Mouse (Mus musculus): ENCODE results near the gene Rgs11. TPM values are rescaled to one million over a fixed set of nuclear protein-coding genes. Genes with fewer than 3 reads are reported as not detected.
A peak's percentile ranks its signal among the peaks of the same experiment; 100 is the strongest.
"Not testable (repeated sequence)": the region's sequence is repeated elsewhere in the genome, so short reads cannot be mapped to it uniquely, and the experiment has no call there.

Gene Rgs11
- 4.1 and 6.1 TPM in 2 replicates for polyA plus RNA-seq (2015; fragmentation: Nextera tagmentation; extraction: Ambion mirVana)

GRCm38 (mm10) chr17:26202737-26203136 lies at the start of gene Rgs11:
Rgs11 (plus strand) TSS chr17:26202951.
- Histone ChIP-seq H3K27ac (replicated peaks) (no peak within 1 kb of the TSS), H3K4me1 (peaks cover 25% of the 10 kb centered on the region), H3K36me3 (0 out of 2 replicates have a peak, but pooled peaks cover under 1% of the 10 kb centered on the region), H3K27me3 (peaks cover 52% of the 10 kb centered on the region), H3K9me3 (no peaks in the 10 kb centered on the region), H3K9ac (replicated peaks) (peak within 1 kb of the TSS; percentile 38), H3K4me3 (peak within 1 kb of the TSS; percentile 46), H3K4me2 (replicated peaks) (peak within 1 kb of the TSS; percentile 93)
- ATAC-seq (replicated peaks): no peak
- 3% methylated on average over 22 of the region's 22 CpGs for WGBS

- WGBS: 95% methylated on average over 1 of the region's 1 CpGs
- Histone ChIP-seq H3K36me3 (no peaks in the 10 kb centered on the region), H3K4me3 (no peak overlapping the region), H3K9ac (replicated peaks) (no peak overlapping the region), H3K9me3 (no peaks in the 10 kb centered on the region), H3K27me3 (no peaks in the 10 kb centered on the region), H3K4me2 (replicated peaks) (no peak overlapping the region), H3K27ac (replicated peaks) (no peak overlapping the region), H3K4me1 (no peaks in the 10 kb centered on the region)
- ATAC-seq (replicated peaks): no peak
Observed at GRCm38 (mm10) chr17:26162736-26163135, 40.0 kb upstream of the Rgs11 start.

- Histone ChIP-seq H3K9me3 (no peaks in the 10 kb centered on the region), H3K4me1 (no peaks in the 10 kb centered on the region), H3K27me3 (no peaks in the 10 kb centered on the region), H3K27ac (replicated peaks) (no peak overlapping the region), H3K9ac (replicated peaks) (no peak overlapping the region), H3K4me3 (no peak overlapping the region), H3K4me2 (replicated peaks) (no peak overlapping the region), H3K36me3 (no peaks in the 10 kb centered on the region)
- no peak for ATAC-seq (replicated peaks)
- WGBS: 94% methylated on average over 2 of the region's 2 CpGs
Observed at GRCm38 (mm10) chr17:26168039-26168438, 34.7 kb upstream of the Rgs11 start.

GRCm38 (mm10) chr17:26175248-26175647 lies 27.5 kb upstream of the Rgs11 start:
- not testable (repeated sequence) for H3K9me3 ChIP-seq; H3K4me3 ChIP-seq; ATAC-seq (replicated peaks)

GRCm38 (mm10) chr17:26178611-26179010 lies 24.1 kb upstream of the Rgs11 start:
- Histone ChIP-seq H3K4me2 (replicated peaks) (no peak overlapping the region), H3K9me3 (no peaks in the 10 kb centered on the region), H3K4me3 (no peak overlapping the region), H3K9ac (replicated peaks) (no peak overlapping the region), H3K36me3 (peaks cover 21% of the 10 kb centered on the region), H3K27ac (replicated peaks) (no peak overlapping the region), H3K27me3 (no peaks in the 10 kb centered on the region), H3K4me1 (no peaks in the 10 kb centered on the region)
- no peak for ATAC-seq (replicated peaks)

More at GRCm38 (mm10) chr17:26175248-26175647, 27.5 kb upstream of the Rgs11 start:
- WGBS: 93% methylated on average over 2 of the region's 2 CpGs
- not testable (repeated sequence) for H3K27me3 ChIP-seq; H3K27ac ChIP-seq (replicated peaks); H3K9ac ChIP-seq (replicated peaks); H3K4me2 ChIP-seq (replicated peaks); H3K4me1 ChIP-seq
- H3K36me3 ChIP-seq: peaks cover 15% of the 10 kb centered on the region

GRCm38 (mm10) chr17:26181179-26181578 lies 21.6 kb upstream of the Rgs11 start:
- no peak overlapping the region for H3K9ac ChIP-seq (replicated peaks)
- H3K36me3 ChIP-seq: peaks cover 36% of the 10 kb centered on the region
- ATAC-seq (replicated peaks): no peak
- H3K27me3 ChIP-seq: no peaks in the 10 kb centered on the region
- H3K27ac ChIP-seq (replicated peaks): no peak overlapping the region
- H3K4me1 ChIP-seq: no peaks in the 10 kb centered on the region
- H3K9me3 ChIP-seq: no peaks in the 10 kb centered on the region
- H3K4me2 ChIP-seq (replicated peaks): no peak overlapping the region
- no peak overlapping the region for H3K4me3 ChIP-seq
- WGBS: 95% methylated on average over 3 of the region's 3 CpGs

GRCm38 (mm10) chr17:26187592-26187991 lies 15.2 kb upstream of the Rgs11 start:
- 92% methylated on average over 5 of the region's 5 CpGs for WGBS
- H3K27ac ChIP-seq (replicated peaks): no peak overlapping the region
- H3K36me3 ChIP-seq: peaks cover 86% of the 10 kb centered on the region
- no peak overlapping the region for H3K4me2 ChIP-seq (replicated peaks)
- H3K27me3 ChIP-seq: no peaks in the 10 kb centered on the region
- no peak overlapping the region for H3K4me3 ChIP-seq
- H3K9me3 ChIP-seq: no peaks in the 10 kb centered on the region
- no peaks in the 10 kb centered on the region for H3K4me1 ChIP-seq
- no peak for ATAC-seq (replicated peaks)
- H3K9ac ChIP-seq (replicated peaks): no peak overlapping the region

GRCm38 (mm10) chr17:26188091-26188805 lies 14.5 kb upstream of the Rgs11 start:
- 94% methylated on average over 11 of the region's 11 CpGs for WGBS
- H3K36me3 ChIP-seq: peaks cover 88% of the 10 kb centered on the region
- H3K4me2 ChIP-seq (replicated peaks): no peak overlapping the region
- H3K27me3 ChIP-seq: no peaks in the 10 kb centered on the region
- no peak for ATAC-seq (replicated peaks)
- H3K9me3 ChIP-seq: no peaks in the 10 kb centered on the region
- H3K27ac ChIP-seq (replicated peaks): no peak overlapping the region
- H3K4me1 ChIP-seq: no peaks in the 10 kb centered on the region
- no peak overlapping the region for H3K9ac ChIP-seq (replicated peaks)
- no peak overlapping the region for H3K4me3 ChIP-seq

GRCm38 (mm10) chr17:26191486-26191885 lies 11.3 kb upstream of the Rgs11 start:
- not testable (repeated sequence) for H3K27ac ChIP-seq (replicated peaks); H3K4me2 ChIP-seq (replicated peaks); H3K4me3 ChIP-seq; ATAC-seq (replicated peaks); H3K4me1 ChIP-seq; H3K9me3 ChIP-seq; H3K9ac ChIP-seq (replicated peaks); H3K27me3 ChIP-seq
- 94% methylated on average over 7 of the region's 7 CpGs for WGBS
- peaks cover 87% of the 10 kb centered on the region for H3K36me3 ChIP-seq

- no peak overlapping the region for H3K27ac ChIP-seq (replicated peaks)
- peaks cover 81% of the 10 kb centered on the region for H3K36me3 ChIP-seq
- no peaks in the 10 kb centered on the region for H3K4me1 ChIP-seq
- no peaks in the 10 kb centered on the region for H3K9me3 ChIP-seq
- no peaks in the 10 kb centered on the region for H3K27me3 ChIP-seq
- no peak overlapping the region for H3K4me2 ChIP-seq (replicated peaks)
- H3K9ac ChIP-seq (replicated peaks): no peak overlapping the region
- WGBS: 96% methylated on average over 15 of the region's 15 CpGs
- H3K4me3 ChIP-seq: no peak overlapping the region
- ATAC-seq (replicated peaks): no peak
Observed at GRCm38 (mm10) chr17:26192481-26193190, 10.1 kb upstream of the Rgs11 start.

- ATAC-seq (replicated peaks): no peak
- Histone ChIP-seq H3K9ac (replicated peaks) (no peak within 1 kb of the TSS), H3K36me3 (peaks cover 24% of the 10 kb centered on the region), H3K4me3 (no peak within 1 kb of the TSS), H3K27me3 (peaks cover 40% of the 10 kb centered on the region), H3K4me1 (peaks cover 25% of the 10 kb centered on the region), H3K4me2 (replicated peaks) (no peak within 1 kb of the TSS), H3K9me3 (no peaks in the 10 kb centered on the region), H3K27ac (replicated peaks) (no peak within 1 kb of the TSS)
- 76% methylated on average over 4 of the region's 4 CpGs for WGBS
Observed at GRCm38 (mm10) chr17:26198892-26199291, 3.9 kb upstream of the Rgs11 start, which contains the start of gene Pdia2. Pdia2 (minus strand) TSS chr17:26199087.

GRCm38 (mm10) chr17:26200831-26201705 lies 1.7 kb upstream of the Rgs11 start:
- Histone ChIP-seq H3K9ac (replicated peaks) (peak overlapping the region; percentile 68), H3K27ac (replicated peaks) (no peak overlapping the region), H3K4me2 (replicated peaks) (peak overlapping the region; percentile 98), H3K4me1 (peaks cover 25% of the 10 kb centered on the region), H3K9me3 (no peaks in the 10 kb centered on the region), H3K27me3 (peaks cover 52% of the 10 kb centered on the region), H3K4me3 (peak overlapping the region; percentile 65), H3K36me3 (0 out of 2 replicates have a peak, but pooled peaks cover 6% of the 10 kb centered on the region)
- under 1% methylated on average over 91 of the region's 92 CpGs for WGBS
- ATAC-seq (replicated peaks): peak; percentile 18; the same call in 1 of the 2 replicates

All from forebrain, embryonic 15.5 days (tissue).